Mouse (Mus musculus) kidney, postnatal 10 days (tissue): ENCODE measurements around the gene Disp2.

Experiments used
- DNase-seq: peaks from one replicate; pipeline ENCODE4 v3.0.0; 2021; ENCODE audit warnings: mixed read lengths

Gene Disp2

GRCm38 (mm10) chr2:118851756-118852155, 72.2 kb downstream of the Disp2 start:
- DNase-seq, result no peak
